Mouse (Mus musculus) skeletal muscle tissue, postnatal 0 days (tissue): ENCODE results near the gene Olfr1126. TPM values are rescaled to one million over a fixed set of nuclear protein-coding genes. Genes with fewer than 3 reads are reported as not detected.

Experiments used
- polyA plus RNA-seq: library from polyadenylated mRNA; unstranded; fragments of >200 nt; fragmentation: Nextera tagmentation; extraction: Ambion mirVana; gene quantifications from 2 replicates; pipeline ENCODE4 v1.2.1, GENCODE M21; 2015

The Olfr1126 gene
- not detected in 2 replicates for polyA plus RNA-seq

GRCm38 (mm10) chr2:87453662-87454061 lies at the start of gene Olfr1126:
Gene Olfr1126 (plus strand): TSS chr2:87453962.

GRCm38 (mm10) chr2:87416335-87416734 lies 37.4 kb upstream of the Olfr1126 start, which contains the start of gene Olfr1123:
Gene Olfr1123 (plus strand): TSS chr2:87416635.

GRCm38 (mm10) chr2:87429975-87430374 lies 23.8 kb upstream of the Olfr1126 start, which contains the start of gene Olfr1124:
Gene Olfr1124 (plus strand): TSS chr2:87430275.

GRCm38 (mm10) chr2:87496993-87497392 lies 43.2 kb downstream of the Olfr1126 start, which contains the start of gene Pramel7:
Gene Pramel7 (minus strand): TSS chr2:87497093.

GRCm38 (mm10) chr2:87506265-87506664 lies 52.5 kb downstream of the Olfr1126 start, which contains the start of gene Pramel6:
Gene Pramel6 (plus strand): TSS chr2:87506565.

Other genes starting within 250 kb of the Olfr1126 start
- gene Olfr1113, start 245.0 kb upstream of the Olfr1126 start, polyA plus RNA-seq, result not detected in 2 replicates
- gene Olfr1115, start 205.9 kb upstream of the Olfr1126 start, polyA plus RNA-seq, result not detected in 2 replicates
- gene Olfr1116, start 186.4 kb upstream of the Olfr1126 start, polyA plus RNA-seq, result not detected in 2 replicates
- not detected in 2 replicates for gene Olfr1118, start 146.4 kb upstream of the Olfr1126 start, polyA plus RNA-seq
- not detected in 2 replicates for gene Olfr1120, start 99.1 kb upstream of the Olfr1126 start, polyA plus RNA-seq
- gene Olfr1121, start 84.1 kb upstream of the Olfr1126 start, polyA plus RNA-seq, result not detected in 2 replicates
- gene Olfr1122, start 68.1 kb upstream of the Olfr1126 start, polyA plus RNA-seq, result not detected in 2 replicates
- not detected in 2 replicates for gene Olfr1123, start 37.3 kb upstream of the Olfr1126 start, polyA plus RNA-seq
- 0.05 TPM in 1 of 2 replicates, not detected in the other for gene Olfr1124, start 23.7 kb upstream of the Olfr1126 start, polyA plus RNA-seq
- not detected in 2 replicates for gene Pramel7, start 43.1 kb downstream of the Olfr1126 start, polyA plus RNA-seq
- gene Pramel6, start 52.6 kb downstream of the Olfr1126 start, polyA plus RNA-seq, result not detected in 2 replicates
- gene Olfr153, start 77.8 kb downstream of the Olfr1126 start, polyA plus RNA-seq, result not detected in 2 replicates
- not detected in 2 replicates for gene Olfr1128, start 91.6 kb downstream of the Olfr1126 start, polyA plus RNA-seq
- not detected in 2 replicates for gene Olfr1129, start 119.9 kb downstream of the Olfr1126 start, polyA plus RNA-seq
- not detected in 2 replicates for gene Olfr1130, start 152.2 kb downstream of the Olfr1126 start, polyA plus RNA-seq
- gene Olfr1131, start 173.1 kb downstream of the Olfr1126 start, polyA plus RNA-seq, result not detected in 2 replicates
- not detected in 2 replicates for gene Olfr1132, start 183.6 kb downstream of the Olfr1126 start, polyA plus RNA-seq
- gene Olfr1133, start 193.4 kb downstream of the Olfr1126 start, polyA plus RNA-seq, result not detected in 2 replicates
- not detected in 2 replicates for gene Olfr1134, start 204.5 kb downstream of the Olfr1126 start, polyA plus RNA-seq
- gene Olfr1135, start 219.7 kb downstream of the Olfr1126 start, polyA plus RNA-seq, result not detected in 2 replicates
- not detected in 2 replicates for gene Olfr1136, start 240.0 kb downstream of the Olfr1126 start, polyA plus RNA-seq